Mouse (Mus musculus): Measurements from ENCODE around the gene Flywch2. TPM values are rescaled to one million over a fixed set of nuclear protein-coding genes. Genes with fewer than 3 reads are reported as not detected.

Flywch2 gene
- polyA plus RNA-seq (2015; fragmentation: Nextera tagmentation; extraction: Ambion mirVana), result 0.64 and 0.86 TPM in 2 replicates

- 6% methylated on average over 43 of the region's 43 CpGs for WGBS (ENCODE audit: insufficient replicate concordance)
- peak; percentile 58 for ATAC-seq (ENCODE audit: low read depth)
- Histone ChIP-seq H3K36me3 (ENCODE audit: control insufficient read depth, insufficient read depth) (no peaks in the 10 kb centered on the region), H3K27ac (ENCODE audit: low read length) (no peak within 1 kb of the TSS), H3K4me2 (ENCODE audit: low read depth, low read length) (peak within 1 kb of the TSS; percentile 99), H3K4me3 (ENCODE audit: low read depth, low read length) (peak within 1 kb of the TSS; percentile 63), H3K4me1 (ENCODE audit: control insufficient read depth, low read depth, low read length) (peaks cover 22% of the 10 kb centered on the region), H3K9me3 (replicated peaks; ENCODE audit: control insufficient read depth, low read length) (no peaks in the 10 kb centered on the region), H3K27me3 (ENCODE audit: control insufficient read depth, insufficient read depth, low read depth, low read length) (peaks cover 6% of the 10 kb centered on the region; the same call in 1 of the 2 replicates), H3K9ac (ENCODE audit: low read depth, low read length) (peak within 1 kb of the TSS; percentile 59)
Measured at GRCm38 (mm10) chr17:23785561-23786471, at the start of gene Flywch2. Flywch2 (minus strand) TSS chr17:23786081.

- no peak for ATAC-seq (ENCODE audit: low read depth)
- Histone ChIP-seq H3K27ac (ENCODE audit: low read length) (no peak overlapping the region), H3K4me3 (ENCODE audit: low read depth, low read length) (no peak overlapping the region), H3K9me3 (replicated peaks; ENCODE audit: control insufficient read depth, low read length) (peaks cover 3% of the 10 kb centered on the region; the same call in 1 of the 2 replicates), H3K4me2 (ENCODE audit: low read depth, low read length) (no peak overlapping the region), H3K36me3 (ENCODE audit: control insufficient read depth, insufficient read depth) (peaks cover 6% of the 10 kb centered on the region), H3K4me1 (ENCODE audit: control insufficient read depth, low read depth, low read length) (peaks cover 17% of the 10 kb centered on the region), H3K9ac (ENCODE audit: low read depth, low read length) (no peak overlapping the region), H3K27me3 (ENCODE audit: control insufficient read depth, insufficient read depth, low read depth, low read length) (peaks cover 18% of the 10 kb centered on the region; the same call in 1 of the 2 replicates)
- WGBS (ENCODE audit: insufficient replicate concordance), result 74% methylated on average over 1 of the region's 1 CpGs
Measured at GRCm38 (mm10) chr17:23831201-23831600, 45.3 kb upstream of the Flywch2 start.

- peak within 1 kb of the TSS; percentile 83 for H3K4me3 ChIP-seq (ENCODE audit: low read depth, low read length)
- peak within 1 kb of the TSS; percentile 89 for H3K4me2 ChIP-seq (ENCODE audit: low read depth, low read length)
- ATAC-seq (ENCODE audit: low read depth), result peak; percentile 95
- peaks cover 23% of the 10 kb centered on the region for H3K36me3 ChIP-seq (ENCODE audit: control insufficient read depth, insufficient read depth)
- peak within 1 kb of the TSS; percentile 81 for H3K9ac ChIP-seq (ENCODE audit: low read depth, low read length)
- H3K4me1 ChIP-seq (ENCODE audit: control insufficient read depth, low read depth, low read length), result peaks cover 17% of the 10 kb centered on the region
- WGBS (ENCODE audit: insufficient replicate concordance), result under 1% methylated on average over 25 of the region's 42 CpGs
- H3K27ac ChIP-seq (ENCODE audit: low read length), result peak within 1 kb of the TSS; percentile 86
- H3K27me3 ChIP-seq (ENCODE audit: control insufficient read depth, insufficient read depth, low read depth, low read length), result peaks cover 16% of the 10 kb centered on the region; the same call in 1 of the 2 replicates
- H3K9me3 ChIP-seq (replicated peaks; ENCODE audit: control insufficient read depth, low read length), result peaks cover 3% of the 10 kb centered on the region; the same call in 1 of the 2 replicates
Measured at GRCm38 (mm10) chr17:23829064-23829619, 43.3 kb upstream of the Flywch2 start, which contains the start of gene Elob. Elob (minus strand) TSS chr17:23829136.

GRCm38 (mm10) chr17:23828271-23829001 is 42.6 kb upstream of the Flywch2 start:
- Histone ChIP-seq H3K4me2 (ENCODE audit: low read depth, low read length) (peak overlapping the region; percentile 89), H3K36me3 (ENCODE audit: control insufficient read depth, insufficient read depth) (peaks cover 30% of the 10 kb centered on the region), H3K27me3 (ENCODE audit: control insufficient read depth, insufficient read depth, low read depth, low read length) (peaks cover 9% of the 10 kb centered on the region; the same call in 1 of the 2 replicates), H3K27ac (ENCODE audit: low read length) (peak overlapping the region; percentile 74), H3K4me3 (ENCODE audit: low read depth, low read length) (peak overlapping the region; percentile 83), H3K4me1 (ENCODE audit: control insufficient read depth, low read depth, low read length) (peaks cover 17% of the 10 kb centered on the region), H3K9me3 (replicated peaks; ENCODE audit: control insufficient read depth, low read length) (peaks cover 3% of the 10 kb centered on the region; the same call in 1 of the 2 replicates), H3K9ac (ENCODE audit: low read depth, low read length) (peak overlapping the region; percentile 81)
- peak; percentile 55 for ATAC-seq (ENCODE audit: low read depth)
- 0% methylated on average over 47 of the region's 47 CpGs for WGBS (ENCODE audit: insufficient replicate concordance)

- peaks cover 17% of the 10 kb centered on the region for H3K4me1 ChIP-seq (ENCODE audit: control insufficient read depth, low read depth, low read length)
- no peak overlapping the region for H3K27ac ChIP-seq (ENCODE audit: low read length)
- peaks cover 4% of the 10 kb centered on the region; the same call in 1 of the 2 replicates for H3K27me3 ChIP-seq (ENCODE audit: control insufficient read depth, insufficient read depth, low read depth, low read length)
- peaks cover 3% of the 10 kb centered on the region; the same call in 1 of the 2 replicates for H3K9me3 ChIP-seq (replicated peaks; ENCODE audit: control insufficient read depth, low read length)
- H3K9ac ChIP-seq (ENCODE audit: low read depth, low read length), result no peak overlapping the region
- 80% methylated on average over 4 of the region's 4 CpGs for WGBS (ENCODE audit: insufficient replicate concordance)
- ATAC-seq (ENCODE audit: low read depth), result no peak
- H3K4me3 ChIP-seq (ENCODE audit: low read depth, low read length), result no peak overlapping the region
- H3K36me3 ChIP-seq (ENCODE audit: control insufficient read depth, insufficient read depth), result peaks cover 54% of the 10 kb centered on the region
- no peak overlapping the region for H3K4me2 ChIP-seq (ENCODE audit: low read depth, low read length)
Measured at GRCm38 (mm10) chr17:23825591-23825990, 39.7 kb upstream of the Flywch2 start.

- Histone ChIP-seq H3K27me3 (ENCODE audit: control insufficient read depth, insufficient read depth, low read depth, low read length) (no peaks in the 10 kb centered on the region), H3K4me2 (ENCODE audit: low read depth, low read length) (no peak overlapping the region), H3K4me1 (ENCODE audit: control insufficient read depth, low read depth, low read length) (peaks cover 12% of the 10 kb centered on the region), H3K9me3 (replicated peaks; ENCODE audit: control insufficient read depth, low read length) (peaks cover 14% of the 10 kb centered on the region), H3K9ac (ENCODE audit: low read depth, low read length) (no peak overlapping the region), H3K27ac (ENCODE audit: low read length) (no peak overlapping the region), H3K4me3 (ENCODE audit: low read depth, low read length) (no peak overlapping the region), H3K36me3 (ENCODE audit: control insufficient read depth, insufficient read depth) (peaks cover 74% of the 10 kb centered on the region)
- WGBS (ENCODE audit: insufficient replicate concordance), result 91% methylated on average over 12 of the region's 12 CpGs
- ATAC-seq (ENCODE audit: low read depth), result no peak
Measured at GRCm38 (mm10) chr17:23823614-23824013, 37.7 kb upstream of the Flywch2 start.

- H3K4me3 ChIP-seq (ENCODE audit: low read depth, low read length), result no peak overlapping the region
- H3K9me3 ChIP-seq (replicated peaks; ENCODE audit: control insufficient read depth, low read length), result peaks cover 20% of the 10 kb centered on the region
- no peak overlapping the region for H3K9ac ChIP-seq (ENCODE audit: low read depth, low read length)
- ATAC-seq (ENCODE audit: low read depth), result no peak
- peaks cover 9% of the 10 kb centered on the region for H3K4me1 ChIP-seq (ENCODE audit: control insufficient read depth, low read depth, low read length)
- no peak overlapping the region for H3K4me2 ChIP-seq (ENCODE audit: low read depth, low read length)
- H3K27ac ChIP-seq (ENCODE audit: low read length), result no peak overlapping the region
- H3K36me3 ChIP-seq (ENCODE audit: control insufficient read depth, insufficient read depth), result peaks cover 80% of the 10 kb centered on the region
- H3K27me3 ChIP-seq (ENCODE audit: control insufficient read depth, insufficient read depth, low read depth, low read length), result no peaks in the 10 kb centered on the region
- WGBS (ENCODE audit: insufficient replicate concordance), result 87% methylated on average over 16 of the region's 16 CpGs
Measured at GRCm38 (mm10) chr17:23823018-23823417, 37.1 kb upstream of the Flywch2 start.

- no peaks in the 10 kb centered on the region; the same call in 1 of the 2 replicates for H3K4me1 ChIP-seq (ENCODE audit: control insufficient read depth, low read depth, low read length)
Measured at GRCm38 (mm10) chr17:23822094-23822493, 36.2 kb upstream of the Flywch2 start.

More at GRCm38 (mm10) chr17:23822094-23822493, 36.2 kb upstream of the Flywch2 start:
- H3K4me2 ChIP-seq (ENCODE audit: low read depth, low read length), result no peak overlapping the region
- 76% methylated on average over 6 of the region's 6 CpGs for WGBS (ENCODE audit: insufficient replicate concordance)
- H3K4me3 ChIP-seq (ENCODE audit: low read depth, low read length), result no peak overlapping the region
- H3K9ac ChIP-seq (ENCODE audit: low read depth, low read length), result no peak overlapping the region
- ATAC-seq (ENCODE audit: low read depth), result no peak
- no peaks in the 10 kb centered on the region for H3K27me3 ChIP-seq (ENCODE audit: control insufficient read depth, insufficient read depth, low read depth, low read length)
- H3K36me3 ChIP-seq (ENCODE audit: control insufficient read depth, insufficient read depth), result peaks cover 89% of the 10 kb centered on the region
- no peak overlapping the region for H3K27ac ChIP-seq (ENCODE audit: low read length)
- peaks cover 24% of the 10 kb centered on the region for H3K9me3 ChIP-seq (replicated peaks; ENCODE audit: control insufficient read depth, low read length)
